Mouse (Mus musculus): Measurements from ENCODE around the gene Vamp1.

Gene Vamp1

GRCm38 (mm10) chr6:125292256-125292655 is 76.9 kb downstream of the Vamp1 start:
- DNase-seq: no peak

GRCm38 (mm10) chr6:125294049-125294448 is 78.7 kb downstream of the Vamp1 start:
- no peak for DNase-seq
